Mouse (Mus musculus): ENCODE measurements around the gene Enah. TPM values are rescaled to one million over a fixed set of nuclear protein-coding genes. Genes with fewer than 3 reads are reported as not detected.

Gene Enah
- total RNA-seq (2021) = 10 to 100 TPM; 50.1 to 69.1 TPM
- long read RNA-seq, experiment 1, full-length matches to known transcripts = 8 of 29 reads
- long read RNA-seq, experiment 1, partial matches to known transcripts = 2 of 29 reads
- long read RNA-seq, experiment 1, other reads (novel, unspliced or antisense) = 19 of 29 reads
- long read RNA-seq, experiment 2, full-length matches to known transcripts = 2 of 19 reads
- long read RNA-seq, experiment 2, partial matches to known transcripts = 0 of 19 reads
- long read RNA-seq, experiment 2, other reads (novel, unspliced or antisense) = 17 of 19 reads

DNA sequence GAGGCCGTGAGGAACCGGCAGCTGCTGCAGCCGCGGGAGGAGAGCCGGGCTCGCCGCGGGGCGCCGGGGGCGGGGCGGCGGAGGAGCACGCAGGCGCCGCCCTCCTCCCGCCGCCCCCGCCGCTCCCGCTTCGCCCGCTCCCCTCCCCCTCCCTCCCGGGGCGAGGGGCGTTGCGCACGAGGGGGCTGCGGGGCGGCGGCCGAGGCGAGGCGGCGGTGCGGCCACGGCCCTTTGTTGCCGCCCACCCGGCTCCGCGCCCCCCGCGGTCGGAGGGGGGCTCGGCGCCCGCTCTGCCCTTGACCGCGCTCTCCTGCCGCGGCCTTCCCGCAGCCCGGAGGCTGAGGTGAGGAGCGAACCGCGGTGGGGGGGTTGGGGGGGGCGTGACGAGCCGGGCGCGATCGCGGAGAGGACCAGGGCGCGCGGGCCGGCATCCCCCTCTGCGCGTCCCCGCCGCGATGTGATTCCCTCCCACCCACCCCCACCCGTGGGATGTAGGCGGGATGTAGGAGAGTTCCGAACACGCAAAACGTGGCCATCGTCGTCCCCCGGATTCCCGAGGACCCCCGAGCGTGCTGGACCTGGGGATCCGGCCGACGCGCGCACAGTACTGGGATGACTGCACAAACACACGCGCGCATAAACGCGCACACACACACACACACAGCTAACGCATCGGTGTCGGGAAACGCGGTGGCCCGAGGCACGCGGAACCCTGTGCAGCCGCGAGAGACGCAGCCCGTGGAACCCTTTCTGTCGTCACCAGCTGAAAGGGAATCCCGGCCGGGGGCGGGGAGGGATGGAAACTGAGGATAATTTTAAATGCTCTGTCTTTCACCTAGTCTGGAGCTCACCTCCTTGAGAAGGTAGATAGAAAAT, at the start of gene Enah:
Gene Enah (minus strand): TSS at position 65 of the 876 bp plus-strand sequence.
- DNase-seq = peak; percentile 20 to 52
- intact Hi-C loops (cut with DNase I) = loop anchor here (5.0 kb wide), 1 partner anchor 92 kb away; no protein-coding TSS in a partner anchor

DNA sequence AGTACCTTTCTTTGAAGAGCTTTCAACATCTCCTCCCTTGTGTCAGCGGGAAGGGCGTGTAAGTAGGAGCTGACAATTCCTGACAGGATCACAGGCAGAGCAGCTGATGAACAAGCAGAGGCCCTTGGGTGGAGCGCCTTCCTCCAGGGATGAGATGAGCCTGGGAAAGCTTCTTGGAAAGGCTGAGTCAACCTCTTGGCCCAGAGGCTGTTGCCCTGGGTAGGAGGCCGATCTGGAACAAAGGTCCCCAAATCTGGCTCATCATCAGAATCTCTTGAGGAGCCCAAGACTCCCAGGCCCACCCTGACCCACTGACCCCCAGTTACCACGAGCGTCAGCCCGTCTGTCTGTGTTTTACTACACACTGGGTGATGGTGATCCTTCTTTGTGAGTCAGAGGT, 48.3 kb upstream of the Enah start:
- intact Hi-C loops (cut with DNase I) = no loop called here
- peak in 1 of 2 experiments; percentile 33 for DNase-seq

DNA sequence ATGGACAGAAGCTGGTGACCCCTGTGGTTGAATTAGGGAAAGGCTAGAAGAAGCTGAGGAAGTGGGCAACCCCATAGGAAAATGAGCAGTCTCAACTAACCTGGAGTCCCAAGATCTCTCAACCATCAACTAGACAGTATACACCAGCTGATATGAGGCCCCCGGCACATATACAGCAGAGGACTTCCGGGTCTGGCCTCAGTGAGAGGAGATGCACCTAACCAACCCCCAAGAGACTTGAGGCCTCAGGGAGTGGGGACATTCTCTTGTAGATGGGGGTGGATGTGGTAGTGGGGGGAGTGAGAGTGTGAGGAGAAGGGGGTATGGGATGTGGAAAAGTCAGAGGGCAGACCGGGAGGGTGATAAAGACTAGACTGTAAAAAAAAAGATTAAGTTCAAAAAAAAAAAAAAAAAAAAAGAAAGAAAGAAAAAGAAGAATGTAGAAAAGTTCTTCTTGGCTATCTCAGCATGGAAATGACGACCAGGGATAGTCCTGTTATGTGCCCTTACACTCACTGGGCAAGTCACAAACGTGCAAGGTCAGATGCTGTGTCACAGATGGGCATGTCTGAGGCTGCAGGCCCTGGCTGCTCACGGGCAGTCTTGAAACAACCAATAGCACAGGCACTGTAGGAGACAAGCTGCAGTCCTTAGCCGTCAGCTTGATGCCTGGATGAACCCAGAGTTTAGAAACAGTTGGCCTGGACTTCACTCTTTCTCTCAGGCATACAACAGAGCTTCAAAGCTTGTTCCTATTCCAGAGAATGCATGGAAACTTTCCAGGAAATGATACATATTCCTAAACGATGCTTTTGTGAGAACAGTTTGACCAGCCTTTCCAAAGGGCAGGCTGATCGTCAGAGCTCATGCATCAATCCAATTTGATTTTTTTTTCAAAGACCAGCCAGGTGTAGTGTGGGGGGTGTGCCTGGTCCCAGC, 47.0 kb upstream of the Enah start:
- intact Hi-C loops (cut with DNase I) = no loop called here
- no peak for DNase-seq

DNA sequence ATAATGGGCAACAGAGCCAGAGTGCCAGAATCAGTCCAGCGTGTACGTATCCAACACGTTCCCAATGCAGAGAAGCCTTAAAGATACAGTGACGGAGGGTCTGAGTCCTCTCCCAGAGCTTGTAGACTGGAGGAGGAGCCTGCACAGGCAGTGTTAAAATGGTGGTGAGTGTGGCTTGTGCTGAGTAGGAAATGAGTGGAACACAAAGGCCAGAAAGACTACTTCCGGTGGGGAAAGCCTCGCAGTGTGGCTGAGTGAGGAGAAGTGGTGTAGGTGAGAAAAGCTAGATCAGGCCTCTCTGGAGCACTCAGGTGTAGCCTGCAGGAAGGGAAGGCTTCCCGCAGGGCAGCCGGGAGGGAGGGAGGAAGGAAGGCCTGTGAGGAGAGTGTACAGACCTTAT, 43.9 kb upstream of the Enah start:
- no peak for DNase-seq
- intact Hi-C loops (cut with DNase I) = no loop called here

DNA sequence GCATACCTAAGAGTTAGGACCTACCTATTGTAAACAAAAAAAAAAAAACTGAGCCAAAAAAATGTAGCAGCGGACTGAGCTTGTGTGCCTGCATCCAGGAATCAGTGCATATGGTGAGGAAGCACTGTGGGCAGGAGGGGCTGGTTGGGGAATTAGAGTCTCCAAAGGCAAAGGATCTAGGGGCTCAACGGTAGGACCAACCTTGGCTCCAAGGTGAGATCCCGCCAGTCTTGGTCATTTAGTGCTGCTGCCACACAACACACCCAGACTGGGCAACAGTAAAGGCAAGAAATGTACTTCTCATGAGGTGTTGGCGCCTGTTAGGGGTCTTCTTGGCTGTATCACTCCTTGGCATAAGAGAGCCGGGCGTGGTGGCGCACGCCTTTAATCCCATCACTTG, 43.0 kb upstream of the Enah start:
- no peak for DNase-seq
- intact Hi-C loops (cut with DNase I) = no loop called here

DNA sequence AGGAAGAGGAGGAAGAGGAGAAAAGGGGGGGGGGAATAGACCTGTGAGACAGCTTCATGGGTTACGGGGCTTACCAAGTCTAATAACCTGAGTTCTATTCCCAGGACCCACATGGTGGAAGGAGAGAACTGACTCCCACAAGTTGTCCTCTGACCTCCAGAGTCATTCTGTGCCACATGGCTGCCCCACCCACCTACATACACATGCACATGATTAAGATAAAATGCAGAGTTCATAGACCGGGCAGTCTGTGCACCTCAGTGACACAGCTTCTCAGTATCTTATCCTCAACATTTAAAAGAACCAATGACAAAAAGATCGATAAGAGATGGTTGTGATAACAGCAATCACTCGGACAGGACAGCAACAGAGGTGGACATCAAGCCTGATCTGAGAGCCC, 41.4 kb upstream of the Enah start:
- intact Hi-C loops (cut with DNase I) = no loop called here
- DNase-seq = no peak

DNA sequence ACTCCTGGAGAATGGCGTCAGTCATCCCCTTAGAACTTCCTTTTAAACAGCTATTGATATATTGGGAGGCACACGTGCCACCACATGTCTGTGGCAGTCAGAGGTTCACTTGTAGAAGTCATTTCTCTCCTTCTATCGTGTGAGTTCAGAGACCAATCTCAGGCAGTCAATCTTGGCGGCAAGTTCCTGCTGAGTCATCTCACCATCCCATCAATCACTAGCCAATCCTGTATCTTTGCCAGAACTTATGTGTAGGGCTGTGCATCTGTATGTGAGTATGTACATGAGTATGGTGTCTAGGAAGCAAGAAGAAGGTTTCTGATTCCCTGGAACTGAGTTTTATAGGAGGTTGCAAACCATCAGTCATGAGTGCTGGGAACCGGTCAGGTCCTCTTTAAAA, 40.0 kb upstream of the Enah start:
- intact Hi-C loops (cut with DNase I) = no loop called here
- DNase-seq = no peak

DNA sequence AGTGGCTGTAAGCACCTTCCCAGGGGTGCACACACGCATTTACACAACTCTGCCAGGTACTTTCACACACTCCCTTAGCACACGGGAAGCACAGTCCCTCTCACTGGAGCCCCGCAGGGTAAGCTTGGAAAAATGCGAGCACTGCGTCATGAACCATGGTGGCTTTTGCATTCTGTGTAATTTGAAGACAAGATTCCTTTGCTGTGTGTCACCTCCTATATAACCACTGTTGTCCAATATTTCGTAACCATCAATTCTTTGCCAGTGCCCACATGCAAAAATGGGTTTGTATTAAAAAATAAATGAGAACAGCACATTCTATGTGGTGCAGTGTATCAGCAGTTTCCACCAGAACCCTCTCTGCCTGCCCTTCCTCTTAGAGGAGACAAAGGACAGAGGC, 38.2 kb upstream of the Enah start:
- no peak for DNase-seq
- intact Hi-C loops (cut with DNase I) = no loop called here

DNA sequence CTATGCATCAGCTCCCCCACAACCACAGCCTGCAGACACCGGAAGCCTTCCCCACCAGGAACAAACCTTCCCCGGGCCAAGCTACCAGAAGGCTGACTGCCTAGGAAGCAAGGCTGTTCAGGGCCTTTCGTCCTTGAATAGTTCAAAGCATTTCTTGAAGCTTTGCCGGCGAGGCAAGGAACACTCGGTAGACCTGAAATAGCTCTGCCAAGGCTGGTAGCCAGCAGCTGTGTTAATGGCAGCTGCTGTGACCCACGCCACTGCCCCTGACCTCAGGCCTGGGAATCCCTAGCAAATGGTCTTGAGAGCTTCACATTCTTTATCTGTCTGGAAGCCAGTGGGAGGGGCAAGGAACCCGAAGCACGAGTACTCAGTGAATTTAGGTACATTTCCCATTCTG, 35.3 kb upstream of the Enah start:
- peak in 1 of 2 experiments; percentile 26 for DNase-seq
- intact Hi-C loops (cut with DNase I) = no loop called here

DNA sequence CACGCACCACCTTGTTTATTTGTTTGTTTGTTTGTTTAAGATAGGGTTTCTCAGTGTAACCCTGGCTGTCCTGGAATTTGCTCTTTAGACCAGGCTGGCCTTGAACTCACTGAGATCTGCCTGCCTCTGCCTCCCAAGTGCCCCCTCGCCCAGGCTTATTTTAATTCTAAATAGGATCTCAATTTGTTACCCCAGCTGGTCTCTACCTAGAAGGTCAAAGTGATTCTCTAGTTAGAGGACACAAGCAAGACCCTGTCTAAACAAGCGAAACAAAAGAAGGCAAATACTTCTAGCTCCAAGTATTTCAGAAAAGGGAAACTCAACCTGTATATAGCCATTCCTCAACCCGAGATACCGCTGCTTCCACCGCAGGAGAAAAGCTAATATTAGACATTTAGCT, 34.9 kb upstream of the Enah start:
- no peak for DNase-seq

DNA sequence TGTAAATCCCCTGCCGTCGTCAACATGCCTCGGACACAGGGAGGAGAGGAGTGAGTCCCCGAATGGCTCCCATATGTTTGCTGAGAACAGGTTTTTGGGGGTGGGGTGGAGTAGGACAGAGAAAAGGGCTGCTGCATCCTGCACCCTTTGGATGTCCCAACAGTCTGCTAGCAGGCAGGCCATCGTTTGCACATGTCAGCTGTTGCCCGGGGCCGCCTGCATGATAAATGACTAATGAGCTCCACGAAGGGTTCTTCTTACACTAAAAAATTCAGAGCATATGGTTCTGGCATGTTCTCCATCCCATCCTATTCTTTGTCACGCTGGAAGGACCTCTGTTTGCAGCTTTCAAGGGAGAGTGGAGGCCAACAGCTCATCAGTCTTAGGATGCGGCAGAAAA, 33.2 kb upstream of the Enah start:
- no peak for DNase-seq

More for the DNA sequence above, 34.9 kb upstream of the Enah start:
- intact Hi-C loops (cut with DNase I) = no loop called here

DNA sequence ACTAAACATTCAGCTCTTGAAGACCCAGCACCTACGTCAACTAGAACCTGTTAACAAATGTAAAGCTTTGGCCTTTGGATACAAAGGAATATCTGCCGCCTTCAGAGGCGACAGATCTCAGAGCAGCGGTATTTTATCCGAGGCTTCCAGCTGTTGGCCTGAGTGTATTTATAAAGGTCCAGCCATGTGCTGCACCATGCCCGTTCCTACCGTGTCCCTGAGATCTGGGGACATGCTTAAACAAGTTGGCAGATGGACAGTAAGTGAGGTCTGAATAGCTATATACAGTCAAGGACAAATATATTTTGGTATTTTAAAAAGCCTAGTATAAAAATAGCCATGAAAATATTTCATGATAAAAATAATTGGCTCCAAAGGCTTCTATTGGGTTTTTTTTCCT, 32.6 kb upstream of the Enah start:
- intact Hi-C loops (cut with DNase I) = no loop called here
- no peak for DNase-seq

More for the DNA sequence above, 33.2 kb upstream of the Enah start:
- intact Hi-C loops (cut with DNase I) = no loop called here

DNA sequence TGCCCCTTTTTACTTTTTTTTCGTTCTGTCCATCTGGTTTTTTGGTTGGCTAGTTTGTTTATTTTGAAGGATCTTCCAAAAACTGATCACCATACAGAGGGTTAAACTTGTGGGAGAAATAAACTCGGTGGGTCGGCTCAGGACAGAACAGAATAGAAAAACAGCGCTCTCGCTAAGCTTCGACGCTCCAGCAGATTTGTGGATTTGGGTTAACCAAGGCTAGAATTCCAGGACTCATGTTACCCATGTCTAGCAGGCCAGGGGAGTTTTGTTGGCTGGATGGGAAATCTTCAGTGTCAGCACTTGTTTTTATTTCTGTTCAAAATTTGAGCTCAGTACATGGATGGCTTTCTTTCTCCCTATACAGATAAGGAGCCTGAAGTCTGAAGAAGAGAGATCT, 30.0 kb upstream of the Enah start:
- intact Hi-C loops (cut with DNase I) = no loop called here
- no peak for DNase-seq

DNA sequence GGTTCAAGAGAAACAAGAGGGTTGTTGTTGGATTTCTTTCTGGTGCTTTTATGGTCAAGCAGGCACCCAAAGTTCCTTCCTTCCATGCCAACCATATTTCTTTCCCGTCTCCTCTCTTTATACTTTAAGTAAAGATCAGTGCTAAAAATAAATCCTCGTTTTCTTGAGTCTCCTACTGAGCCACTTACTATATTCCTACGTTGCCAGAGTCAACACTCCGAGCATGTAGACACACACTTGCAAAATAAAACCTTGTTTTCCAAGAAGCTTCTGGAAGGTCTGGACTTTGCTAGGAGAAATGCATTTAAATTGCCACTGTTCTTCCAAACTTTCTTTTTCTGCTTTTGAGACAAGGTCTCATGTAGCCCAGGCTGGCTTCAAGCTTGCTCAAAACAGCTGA, 28.3 kb upstream of the Enah start:
- DNase-seq = no peak
- intact Hi-C loops (cut with DNase I) = no loop called here

DNA sequence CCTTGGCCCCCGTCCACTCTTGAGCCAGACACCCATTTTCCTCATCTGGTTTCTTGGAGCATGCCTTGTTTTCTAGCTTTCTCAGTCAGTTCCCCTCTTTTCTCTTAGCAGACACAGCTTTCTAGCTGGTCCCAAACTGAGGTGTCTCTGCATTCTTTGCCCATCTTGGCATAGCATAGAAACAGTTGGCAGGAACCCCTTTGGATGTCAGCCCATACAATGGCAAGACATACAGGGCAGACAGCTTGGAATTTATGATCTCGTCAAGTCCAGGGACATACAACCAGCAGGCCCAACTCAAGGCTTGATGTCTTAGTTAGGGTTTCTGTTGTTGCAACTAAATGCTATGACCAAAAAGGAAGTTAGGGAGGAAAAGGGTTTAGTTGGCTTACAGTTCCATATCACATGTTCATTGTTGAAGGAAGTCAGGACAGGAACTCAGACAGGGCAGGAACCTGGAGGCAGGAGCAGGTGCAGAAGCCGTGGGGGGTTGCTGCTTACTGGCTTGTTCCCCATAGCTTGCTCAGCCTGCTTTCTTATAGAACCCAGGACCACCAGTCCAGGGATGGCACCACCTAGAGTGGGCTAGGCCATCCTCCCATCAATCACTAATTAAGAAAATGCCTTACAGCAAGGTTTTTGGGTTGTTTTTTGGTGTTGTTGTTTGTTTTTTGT, 27.4 kb upstream of the Enah start:
- DNase-seq = no peak
- intact Hi-C loops (cut with DNase I) = no loop called here

DNA sequence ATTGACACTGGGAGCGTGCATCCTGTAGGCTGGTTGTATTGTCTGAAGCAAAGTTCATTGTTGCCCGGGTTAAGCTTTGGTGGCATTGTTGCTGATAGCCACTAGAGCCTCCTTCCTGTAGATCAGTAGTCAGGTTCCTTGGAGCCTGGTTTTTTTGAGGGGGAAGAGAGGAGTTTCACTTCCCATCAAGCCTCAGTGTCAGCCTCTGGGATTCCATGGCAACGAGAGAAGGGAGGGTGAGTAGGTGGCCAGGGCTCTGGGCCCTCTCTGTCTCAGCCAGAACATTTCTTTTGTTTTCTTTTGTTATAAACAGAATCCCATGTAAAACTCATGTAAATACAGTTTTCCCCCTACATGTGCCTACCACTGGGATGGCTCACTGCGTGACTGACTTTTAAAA, 25.4 kb upstream of the Enah start:
- intact Hi-C loops (cut with DNase I) = no loop called here
- DNase-seq = no peak

DNA sequence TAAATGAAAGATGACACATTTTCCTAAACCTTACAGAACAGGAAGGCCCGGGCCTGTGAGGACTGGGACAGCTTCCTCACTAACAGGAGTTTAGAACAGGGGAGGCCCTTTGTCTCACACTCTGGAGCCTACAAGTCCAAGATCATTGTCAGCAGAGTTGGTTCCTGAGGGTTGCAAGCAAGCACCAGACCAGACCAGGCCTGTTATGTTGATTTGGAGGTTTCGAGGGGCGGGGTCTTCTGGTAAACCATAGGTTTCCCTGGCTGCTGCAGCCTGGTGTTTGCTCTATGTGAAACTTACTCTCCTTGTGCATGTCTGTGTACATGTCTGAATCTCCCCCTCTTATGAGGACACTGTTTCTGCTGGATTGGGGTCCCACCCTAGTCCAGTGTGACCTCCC, 20.7 kb upstream of the Enah start:
- DNase-seq = no peak
- intact Hi-C loops (cut with DNase I) = no loop called here

DNA sequence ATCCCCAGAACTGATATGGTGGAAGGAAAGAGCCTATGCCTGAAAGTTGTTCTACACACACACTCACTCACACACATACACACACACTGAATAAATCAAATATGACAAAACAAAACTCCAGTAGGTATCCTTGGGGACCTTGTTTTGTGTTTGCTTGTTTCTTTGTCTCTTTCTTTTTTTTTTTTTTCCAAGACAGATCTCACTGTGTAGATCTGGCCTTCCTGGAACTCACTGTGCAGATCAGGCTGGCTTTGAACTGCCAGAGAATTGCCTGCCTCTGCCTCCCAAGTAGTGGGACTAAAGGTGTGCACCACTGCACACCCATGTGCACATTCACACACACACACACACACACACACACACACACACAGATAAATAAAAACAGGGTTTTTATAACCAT, 12.0 kb upstream of the Enah start:
- intact Hi-C loops (cut with DNase I) = no loop called here
- DNase-seq = no peak

DNA sequence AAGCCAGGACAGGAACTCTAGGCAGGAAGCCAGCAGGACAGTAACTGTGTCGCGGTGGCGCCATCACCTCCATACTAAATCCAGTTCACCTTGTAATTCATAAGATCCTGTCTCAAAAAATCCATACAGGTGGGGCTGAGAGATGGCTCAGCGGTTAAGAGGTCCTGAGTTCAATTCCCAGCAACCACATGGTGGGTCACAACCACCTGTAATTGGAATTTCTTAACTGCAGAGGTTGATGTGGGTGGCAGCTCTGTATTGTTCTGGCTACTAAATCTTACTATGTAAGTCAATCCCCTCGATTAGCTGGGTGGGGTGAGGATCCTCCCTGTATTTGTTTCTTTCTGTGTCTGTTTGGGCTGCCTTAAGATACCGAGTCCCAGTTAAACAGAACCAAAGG, 11.3 kb upstream of the Enah start:
- DNase-seq = no peak
- intact Hi-C loops (cut with DNase I) = no loop called here

DNA sequence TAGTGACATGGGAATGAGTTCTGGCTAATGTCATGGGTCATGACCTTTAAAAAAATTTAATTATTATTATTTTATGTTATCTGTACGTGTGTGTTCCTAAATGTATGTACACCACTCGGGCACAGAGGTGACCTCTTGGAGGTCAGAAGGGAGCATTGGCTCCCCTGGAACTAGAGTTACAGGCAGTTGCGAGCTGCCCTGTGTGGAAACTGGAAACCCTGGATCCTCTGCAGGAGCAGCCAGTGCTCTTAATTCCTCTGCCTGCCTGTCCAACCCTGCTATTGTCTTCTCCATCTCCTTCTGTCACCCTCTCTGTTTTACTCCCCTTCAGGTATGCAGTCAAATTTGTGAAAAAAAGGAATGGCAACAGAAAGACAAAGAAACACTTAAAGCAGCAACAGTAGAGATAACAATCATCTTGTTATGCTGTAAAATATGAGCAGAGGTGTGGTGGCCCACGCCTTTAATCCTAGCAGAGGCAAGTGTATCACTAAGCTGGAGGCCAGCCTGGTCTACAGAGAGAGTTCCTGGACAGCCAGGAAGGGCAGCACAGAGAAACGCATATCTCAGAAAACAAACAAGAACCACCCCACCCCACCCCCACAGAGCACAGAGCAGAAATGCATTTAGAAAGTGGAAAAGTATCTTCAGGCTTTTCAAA, 10.3 kb upstream of the Enah start:
- DNase-seq = no peak
- intact Hi-C loops (cut with DNase I) = loop anchor here (5.0 kb wide), 1 partner anchor 67 kb away; no protein-coding TSS in a partner anchor
